Mouse (Mus musculus): ENCODE measurements around the gene Gm38394. TPM values are rescaled to one million over a fixed set of nuclear protein-coding genes. Genes with fewer than 3 reads are reported as not detected.

Gene Gm38394
- total and polyA plus RNA-seq, 3 experiments: 2.7 to 8.2 (median 4.7) TPM

DNA sequence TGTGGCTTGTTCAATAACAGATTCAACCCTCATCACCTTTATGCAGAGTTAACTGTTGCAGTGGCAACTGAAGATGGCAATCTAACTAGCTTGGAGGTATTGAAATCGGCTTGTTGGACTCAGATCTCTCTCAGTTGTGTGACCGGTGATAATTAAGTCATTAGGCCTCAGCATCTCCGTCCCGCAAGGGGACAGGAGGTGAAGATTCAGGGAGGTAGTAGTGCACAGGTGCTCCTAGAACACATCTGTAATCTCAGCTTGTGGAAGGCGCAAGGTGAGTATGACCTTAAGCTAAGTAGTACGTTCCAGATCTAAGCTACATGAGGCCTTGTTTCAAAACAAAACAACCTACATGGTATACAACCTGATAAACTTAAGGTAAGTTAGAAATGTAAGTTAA lies 50.5 kb downstream of the Gm38394 start:
- Histone ChIP-seq H3K4me3 (replicated peaks in 1 of 3; ENCODE audit: low read depth in 2 of 3, low read length in 2 of 3, poor library complexity in 1 of 3) (peak overlapping the region in 2 of 3 experiments; percentile 18 to 21), H3K27ac (ENCODE audit: insufficient read depth, low read depth) (no peak overlapping the region), H3K79me2 (replicated peaks; ENCODE audit: control insufficient read depth, extremely low read depth, insufficient read depth, poor library complexity, severe bottlenecking) (peaks cover 32% of the 10 kb centered on the region), H3K36me3 (replicated peaks in 1 of 2; ENCODE audit: control insufficient read depth in 1 of 2, insufficient read depth in 1 of 2, low read length in 1 of 2) (peaks cover 20 to 35% of the 10 kb centered on the region in 2 experiments), H3K9me3 (replicated peaks; ENCODE audit: low read length) (no peaks in the 10 kb centered on the region), H3K27me3 (replicated peaks) (no peaks in the 10 kb centered on the region), H3K4me1 (ENCODE audit: control insufficient read depth in 1 of 2, insufficient read depth in 2 of 2) (peaks cover 0 to 30% of the 10 kb centered on the region in 2 experiments; a peak in 3 of 4 replicates), H3K4me2 (ENCODE audit: insufficient read depth, low read depth, poor library complexity, severe bottlenecking) (peak overlapping the region; percentile 27; the same call in 1 of the 2 replicates), H3K9ac (ENCODE audit: insufficient read depth, low read depth) (peak overlapping the region; percentile 23; the same call in 1 of the 2 replicates)
- in situ Hi-C loops (cut with MboI; ENCODE audit: low pct_ligation_motif_present, low pct_unique_long_range_greater_than_20kb, low sequenced_read_pairs) (loop anchor here (25.0 kb wide), 1 partner anchor 423 kb away; no protein-coding TSS in a partner anchor), dilution Hi-C loops (cut with MboI; ENCODE audit: extremely low pct_ligation_motif_present, extremely low pct_unique_long_range_greater_than_20kb, low sequenced_read_pairs) (no loop called here)
- TF ChIP-seq MXI1 (IDR thresholded peaks at IDR 0.05; ENCODE audit: low read depth, low read length) (no peak), PAX5 (IDR thresholded peaks at IDR 0.05; ENCODE audit: low read length) (no peak), POLR2A (IDR thresholded peaks at IDR 0.05; ENCODE audit: low read depth, low read length) (no peak), RCOR1 (conservative IDR thresholded peaks at IDR 0.05; ENCODE audit: low read depth, low read length) (no peak), SIN3A (IDR thresholded peaks at IDR 0.05; ENCODE audit: low read length) (no peak), CHD1 (IDR thresholded peaks at IDR 0.05; ENCODE audit: low read depth, low read length) (no peak), ZMIZ1 (IDR thresholded peaks at IDR 0.05; ENCODE audit: low read depth, low read length) (no peak), IRF4 (IDR thresholded peaks at IDR 0.05; ENCODE audit: low read depth, low read length) (no peak), NELFE (IDR thresholded peaks at IDR 0.05; ENCODE audit: low read depth, low read length) (no peak)
- no peak for DNase-seq (ENCODE audit: extremely low read depth)

- Histone ChIP-seq H3K27ac (ENCODE audit: insufficient read depth, low read depth) (peak within 1 kb of the TSS; percentile 66), H3K9me3 (replicated peaks; ENCODE audit: low read length) (no peaks in the 10 kb centered on the region), H3K27me3 (replicated peaks) (no peaks in the 10 kb centered on the region), H3K79me2 (replicated peaks; ENCODE audit: control insufficient read depth, extremely low read depth, insufficient read depth, poor library complexity, severe bottlenecking) (peaks cover 32% of the 10 kb centered on the region), H3K4me3 (replicated peaks in 1 of 3; ENCODE audit: low read depth in 2 of 3, low read length in 2 of 3, poor library complexity in 1 of 3) (peak within 1 kb of the TSS; percentile 71 to 91 (median 84)), H3K36me3 (replicated peaks in 1 of 2; ENCODE audit: control insufficient read depth in 1 of 2, insufficient read depth in 1 of 2, low read length in 1 of 2) (peaks cover 26 to 41% of the 10 kb centered on the region in 2 experiments), H3K4me1 (ENCODE audit: control insufficient read depth in 1 of 2, insufficient read depth in 2 of 2) (peaks cover 0 to 30% of the 10 kb centered on the region in 2 experiments; a peak in 3 of 4 replicates), H3K4me2 (ENCODE audit: insufficient read depth, low read depth, poor library complexity, severe bottlenecking) (peak within 1 kb of the TSS; percentile 97), H3K9ac (ENCODE audit: insufficient read depth, low read depth) (peak within 1 kb of the TSS; percentile 89)
- in situ Hi-C loops (cut with MboI; ENCODE audit: low pct_ligation_motif_present, low pct_unique_long_range_greater_than_20kb, low sequenced_read_pairs) (loop anchor here (5.0 to 25.0 kb wide), 3 partner anchors 223 to 423 kb away; partner anchors contain the start of gene Kiss1), dilution Hi-C loops (cut with MboI; ENCODE audit: extremely low pct_ligation_motif_present, extremely low pct_unique_long_range_greater_than_20kb, low sequenced_read_pairs) (no loop called here)
- DNase-seq (ENCODE audit: extremely low read depth): peak; percentile 99
- TF ChIP-seq KAT2A (IDR thresholded peaks at IDR 0.05; ENCODE audit: insufficient replicate concordance, low read length): peak; percentile 86; the same call in 1 of the 2 replicates
- no peak for TF ChIP-seq ETS1 (conservative IDR thresholded peaks at IDR 0.05; ENCODE audit: low read depth, low read length)
- TF ChIP-seq RAD21 (IDR thresholded peaks at IDR 0.05; ENCODE audit: low read depth, low read length): peak; percentile 94
- no peak for TF ChIP-seq JUND (conservative IDR thresholded peaks at IDR 0.05; ENCODE audit: low read depth, low read length)
- peak; percentile 50; the same call in 1 of the 2 replicates for TF ChIP-seq CHD2 (IDR thresholded peaks at IDR 0.05; ENCODE audit: low read length)
- TF ChIP-seq UBTF (IDR thresholded peaks at IDR 0.05; ENCODE audit: low read depth, low read length): 0 out of 2 replicates have a peak, but pooled peaks have one; percentile 60
- peak; percentile 80 for TF ChIP-seq TCF12 (IDR thresholded peaks at IDR 0.05; ENCODE audit: low read depth, low read length)
- no peak; the same call in 1 of the 2 replicates for TF ChIP-seq IRF4 (IDR thresholded peaks at IDR 0.05; ENCODE audit: low read depth, low read length)
- peak; percentile 97 for TF ChIP-seq ELF1 (IDR thresholded peaks at IDR 0.05; ENCODE audit: low read depth, low read length)
- TF ChIP-seq ZKSCAN1 (IDR thresholded peaks at IDR 0.05; ENCODE audit: borderline replicate concordance, low read depth, low read length): no peak
- TF ChIP-seq BHLHE40 (IDR thresholded peaks at IDR 0.05; ENCODE audit: low read depth, low read length): no peak
- peak; percentile 75; the same call in 1 of the 2 replicates for TF ChIP-seq MAX (IDR thresholded peaks at IDR 0.05; ENCODE audit: low read length)
- TF ChIP-seq SIN3A (IDR thresholded peaks at IDR 0.05; ENCODE audit: low read length): peak; percentile 83
- TF ChIP-seq JUN (IDR thresholded peaks at IDR 0.05; ENCODE audit: insufficient read depth, low read depth, low read length): no peak
- peak; percentile 75; the same call in 1 of the 2 replicates for TF ChIP-seq GABPA (IDR thresholded peaks at IDR 0.05; ENCODE audit: insufficient replicate concordance, low read depth, low read length)
- peak; percentile 77; the same call in 1 of the 2 replicates for TF ChIP-seq TBP (conservative IDR thresholded peaks at IDR 0.05; ENCODE audit: low read depth, low read length)
- peak; percentile 68 to 98 for TF ChIP-seq CTCF (conservative IDR thresholded peaks at IDR 0.05 in 1 of 2, IDR thresholded peaks at IDR 0.05 in 1 of 2; ENCODE audit: low read depth in 2 of 2, low read length in 2 of 2)
- TF ChIP-seq MAFK (IDR thresholded peaks at IDR 0.05; ENCODE audit: insufficient replicate concordance, low read length): no peak
- no peak for TF ChIP-seq USF1 (IDR thresholded peaks at IDR 0.05; ENCODE audit: low read depth, low read length)
- 0 out of 2 replicates have a peak, but pooled peaks have one; percentile 22 for TF ChIP-seq E2F4 (IDR thresholded peaks at IDR 0.05; ENCODE audit: insufficient replicate concordance, low read depth, low read length)
- no peak for TF ChIP-seq ZC3H11A (IDR thresholded peaks at IDR 0.05; ENCODE audit: low read depth, low read length)
- TF ChIP-seq CHD1 (IDR thresholded peaks at IDR 0.05; ENCODE audit: low read depth, low read length): no peak
- TF ChIP-seq HCFC1 (IDR thresholded peaks at IDR 0.05; ENCODE audit: low read depth, low read length): peak; percentile 93
- 0 out of 2 replicates have a peak, but pooled peaks have one; percentile 29 for TF ChIP-seq ZMIZ1 (IDR thresholded peaks at IDR 0.05; ENCODE audit: low read depth, low read length)
- peak; percentile 80 for TF ChIP-seq NELFE (IDR thresholded peaks at IDR 0.05; ENCODE audit: low read depth, low read length)
Measured at GRCm38 (mm10) chr1:133609771-133610502, 51.2 kb downstream of the Gm38394 start, which contains the start of gene Snrpe. Gene Snrpe, minus strand, starts transcription at chr1:133610291.
